Mouse (Mus musculus) MEL (cell line): Measurements from ENCODE around the gene Sstr3. TPM values are rescaled to one million over a fixed set of nuclear protein-coding genes. Genes with fewer than 3 reads are reported as not detected.
A peak's percentile ranks its signal among the peaks of the same experiment; 100 is the strongest.

Experiments used
- DNase-seq: peaks from one replicate; pipeline ENCODE4 v3.0.0; 2011; ENCODE audit warnings: low read depth, low spot score
- H3K27ac ChIP-seq: 2 replicates; pipeline ENCODE4 v1.5.1; 2012; ENCODE audit warnings: low read depth, mild to moderate bottlenecking, control low read depth, low read length, moderate library complexity; ENCODE audit not compliant: control insufficient read depth
- H3K27me3 ChIP-seq, 2 experiments: fragments of 150-350 bp in 1 of 2; sonication (generic) in 1 of 2; 2 replicates each; pipeline ENCODE4 v1.6.1; 2012; ENCODE audit warnings: low read length in 2 of 2, mild to moderate bottlenecking in 2 of 2, improper control_type of control experiment in 1 of 2, moderate library complexity in 1 of 2; ENCODE audit not compliant: insufficient read depth in 2 of 2, control insufficient read depth in 1 of 2
- H3K36me3 ChIP-seq, 2 experiments: 2 replicates each; pipeline ENCODE4 v1.6.1; 2012 to 2014; ENCODE audit warnings: low read length in 2 of 2, improper control_type of control experiment in 1 of 2, inconsistent platforms in 1 of 2, mild to moderate bottlenecking in 1 of 2; ENCODE audit not compliant: insufficient read depth in 2 of 2, control insufficient read depth in 1 of 2
- H3K4me1 ChIP-seq, 2 experiments: fragments of 150-350 bp in 1 of 2; sonication (generic) in 1 of 2; 2 replicates each; pipeline ENCODE4 v1.6.1; 2012; ENCODE audit warnings: low read length in 2 of 2, improper control_type of control experiment in 1 of 2, mild to moderate bottlenecking in 1 of 2; ENCODE audit not compliant: insufficient read depth in 2 of 2, control insufficient read depth in 1 of 2
- H3K4me3 ChIP-seq, 2 experiments: fragments of 150-350 bp in 1 of 2; sonication (generic) in 1 of 2; 2 replicates each; pipeline ENCODE4 v1.5.1; 2012; ENCODE audit warnings: low read depth in 2 of 2, low read length in 2 of 2, mild to moderate bottlenecking in 2 of 2, moderate library complexity in 2 of 2, control low read depth in 1 of 2, improper control_type of control experiment in 1 of 2; ENCODE audit not compliant: control insufficient read depth in 1 of 2, insufficient read depth in 1 of 2
- H3K79me2 ChIP-seq: 2 replicates; pipeline ENCODE4 v1.6.1; 2012; ENCODE audit warnings: mild to moderate bottlenecking, low read length, moderate library complexity; ENCODE audit not compliant: control insufficient read depth, poor library complexity, insufficient read depth
- H3K9ac ChIP-seq: 2 replicates; pipeline ENCODE4 v1.6.1; 2012; ENCODE audit warnings: low read depth, mild to moderate bottlenecking, control low read depth, low read length, moderate library complexity; ENCODE audit not compliant: control insufficient read depth, poor library complexity, severe bottlenecking
- H3K9me3 ChIP-seq: fragments of 150-350 bp; sonication (generic); replicated peaks from 2 replicates; pipeline ENCODE4 v1.6.1; 2012; ENCODE audit warnings: mild to moderate bottlenecking, low read length, improper control_type of control experiment, moderate library complexity; ENCODE audit not compliant: insufficient read depth
- BHLHE40 ChIP-seq: IDR thresholded peaks from 2 replicates; pipeline ENCODE4 v1.6.1; 2012; ENCODE audit warnings: low read depth, mild to moderate bottlenecking, inconsistent platforms, low read length, improper control_type of control experiment, borderline replicate concordance
- CHD1 ChIP-seq: IDR thresholded peaks from 2 replicates; pipeline ENCODE4 v1.6.1; 2012; ENCODE audit warnings: low read depth, mild to moderate bottlenecking, inconsistent platforms, low read length, improper control_type of control experiment
- CHD2 ChIP-seq: IDR thresholded peaks from 2 replicates; pipeline ENCODE4 v1.6.1; 2011; ENCODE audit warnings: low read length, improper control_type of control experiment
- E2F4 ChIP-seq: IDR thresholded peaks from 2 replicates; pipeline ENCODE4 v1.6.1; 2011; ENCODE audit warnings: low read depth, low read length, improper control_type of control experiment, borderline replicate concordance
- ELF1 ChIP-seq: IDR thresholded peaks from 2 replicates; pipeline ENCODE4 v1.6.1; 2014; ENCODE audit warnings: low read depth, mild to moderate bottlenecking, inconsistent platforms, low read length, improper control_type of control experiment, moderate library complexity
- ETS1 ChIP-seq: IDR thresholded peaks from 2 replicates; pipeline ENCODE4 v1.6.1; 2012; ENCODE audit warnings: low read depth, mild to moderate bottlenecking, inconsistent platforms, low read length, improper control_type of control experiment, moderate library complexity
- GATA1 ChIP-seq: IDR thresholded peaks from 2 replicates; pipeline ENCODE4 v1.6.1; 2011; ENCODE audit warnings: low read depth, low read length, improper control_type of control experiment
- HCFC1 ChIP-seq: IDR thresholded peaks from 2 replicates; pipeline ENCODE4 v1.6.1; 2012; ENCODE audit warnings: low read depth, mild to moderate bottlenecking, inconsistent platforms, low read length, improper control_type of control experiment, moderate library complexity
- MAX ChIP-seq: IDR thresholded peaks from 2 replicates; pipeline ENCODE4 v1.6.1; 2011; ENCODE audit warnings: low read length, improper control_type of control experiment
- MAZ ChIP-seq: IDR thresholded peaks from 2 replicates; pipeline ENCODE4 v1.6.1; 2012; ENCODE audit warnings: low read depth, mild to moderate bottlenecking, inconsistent platforms, low read length, improper control_type of control experiment
- MXI1 ChIP-seq: IDR thresholded peaks from 2 replicates; pipeline ENCODE4 v1.6.1; 2011; ENCODE audit warnings: mild to moderate bottlenecking, low read depth, low read length, improper control_type of control experiment
- MYB ChIP-seq: IDR thresholded peaks from 2 replicates; pipeline ENCODE4 v1.6.1; 2011; ENCODE audit warnings: mild to moderate bottlenecking, low read depth, low read length, improper control_type of control experiment
- MYC ChIP-seq: IDR thresholded peaks from 2 replicates; pipeline ENCODE4 v1.6.1; 2011; ENCODE audit warnings: low read depth, mild to moderate bottlenecking, low read length, improper control_type of control experiment, moderate library complexity
- NELFE ChIP-seq: IDR thresholded peaks from 2 replicates; pipeline ENCODE4 v1.6.1; 2011; ENCODE audit warnings: low read depth, low read length, improper control_type of control experiment
- NRF1 ChIP-seq: IDR thresholded peaks from 2 replicates; pipeline ENCODE4 v1.6.1; 2014; ENCODE audit warnings: low read depth, mild to moderate bottlenecking, inconsistent platforms, low read length, improper control_type of control experiment, moderate library complexity; ENCODE audit not compliant: poor library complexity, insufficient read depth, severe bottlenecking
- POLR2A ChIP-seq, 2 experiments: IDR thresholded peaks; 2 replicates each; pipeline ENCODE4 v1.6.1; 2011 to 2012; ENCODE audit warnings: low read length in 2 of 2, mild to moderate bottlenecking in 2 of 2, control low read depth in 1 of 2, improper control_type of control experiment in 1 of 2, low read depth in 1 of 2, moderate library complexity in 1 of 2; ENCODE audit not compliant: control insufficient read depth in 1 of 2, insufficient read depth in 1 of 2, poor library complexity in 1 of 2
- POLR2AphosphoS2 ChIP-seq: IDR thresholded peaks from 2 replicates; pipeline ENCODE4 v1.6.1; 2011; ENCODE audit warnings: low read length, improper control_type of control experiment
- POLR2AphosphoS5 ChIP-seq: IDR thresholded peaks from 2 replicates; pipeline ENCODE4 v1.6.1; 2012; ENCODE audit warnings: low read depth, borderline replicate concordance, mild to moderate bottlenecking, inconsistent platforms, low read length, moderate library complexity, mixed read lengths
- SIN3A ChIP-seq: IDR thresholded peaks from 2 replicates; pipeline ENCODE4 v1.6.1; 2012; ENCODE audit warnings: low read length, improper control_type of control experiment, inconsistent platforms
- SMC3 ChIP-seq: IDR thresholded peaks from 2 replicates; pipeline ENCODE4 v1.6.1; 2011; ENCODE audit warnings: low read depth, low read length, improper control_type of control experiment
- TAL1 ChIP-seq: IDR thresholded peaks from 2 replicates; pipeline ENCODE4 v1.6.1; 2012; ENCODE audit warnings: mild to moderate bottlenecking, inconsistent platforms, low read length, moderate library complexity, mixed read lengths
- TBP ChIP-seq: IDR thresholded peaks from 2 replicates; pipeline ENCODE4 v1.8.0; 2011; ENCODE audit warnings: low read depth, low read length, improper control_type of control experiment
- TCF12 ChIP-seq: IDR thresholded peaks from 2 replicates; pipeline ENCODE4 v1.6.1; 2014; ENCODE audit warnings: low read depth, mild to moderate bottlenecking, inconsistent platforms, low read length, improper control_type of control experiment, moderate library complexity
- UBTF ChIP-seq: IDR thresholded peaks from 2 replicates; pipeline ENCODE4 v1.6.1; 2012; ENCODE audit warnings: low read depth, mild to moderate bottlenecking, inconsistent platforms, low read length, improper control_type of control experiment, moderate library complexity, borderline replicate concordance; ENCODE audit not compliant: insufficient read depth
- USF2 ChIP-seq, 2 experiments: IDR thresholded peaks; 2 replicates each; pipeline ENCODE4 v1.6.1; 2011 to 2012; ENCODE audit warnings: improper control_type of control experiment in 2 of 2, low read length in 2 of 2, borderline replicate concordance in 1 of 2, inconsistent platforms in 1 of 2, low read depth in 1 of 2, mild to moderate bottlenecking in 1 of 2; ENCODE audit not compliant: insufficient read depth in 1 of 2
- ZC3H11A ChIP-seq: IDR thresholded peaks from 2 replicates; pipeline ENCODE4 v1.6.1; 2012; ENCODE audit warnings: low read depth, mild to moderate bottlenecking, inconsistent platforms, low read length, improper control_type of control experiment
- ZMIZ1 ChIP-seq: IDR thresholded peaks from 2 replicates; pipeline ENCODE4 v1.6.1; 2012; ENCODE audit warnings: low read depth, mild to moderate bottlenecking, inconsistent platforms, low read length, improper control_type of control experiment, moderate library complexity
- polyA plus RNA-seq, 2 experiments: library from polyadenylated mRNA; stranded (reverse) in 1 of 2; unstranded in 1 of 2; fragments of >175 nt in 1 of 2; fragments of >200 nt in 1 of 2; gene quantifications; 2 replicates each; pipeline versions ENCODE4 v1.2.1 to v1.2.4; 2012; ENCODE audit warnings: low replicate concordance in 2 of 2, low read depth in 1 of 2; ENCODE audit not compliant: insufficient read length in 2 of 2, insufficient read depth in 1 of 2, missing spikeins in 1 of 2
- total RNA-seq: library from RNA; depleted of rRNA; stranded (reverse); fragments of 300-350 nt; gene quantifications from 2 replicates; pipeline ENCODE4 v1.2.3, GENCODE M21; 2012

Sstr3 gene
- total and polyA plus RNA-seq, 3 experiments = not detected

- DNase-seq = peak; percentile 90
- Histone ChIP-seq H3K36me3 (peaks cover 0 to 6% of the 10 kb centered on the region in 2 experiments; a peak in 1 of 4 replicates), H3K4me1 (peaks cover 2 to 14% of the 10 kb centered on the region in 2 experiments; a peak in 3 of 4 replicates), H3K9ac (peak overlapping the region; percentile 73), H3K27me3 (no peaks in the 10 kb centered on the region), H3K9me3 (no peaks in the 10 kb centered on the region; the same call in 1 of the 2 replicates), H3K79me2 (no peaks in the 10 kb centered on the region; the same call in 1 of the 2 replicates), H3K27ac (peak overlapping the region; percentile 34), H3K4me3 (peak overlapping the region; percentile 67 to 96)
- peak; percentile 50 to 92; a peak in 2 of 4 replicates for TF ChIP-seq POLR2A (IDR thresholded peaks at IDR 0.05; ENCODE audit: control insufficient read depth in 1 of 2, insufficient read depth in 1 of 2, low read depth in 1 of 2, low read length in 2 of 2, poor library complexity in 1 of 2)
- peak; percentile 91 for TF ChIP-seq NELFE
- TF ChIP-seq TBP = peak; percentile 76; the same call in 1 of the 2 replicates
- peak; percentile 49; the same call in 1 of the 2 replicates for TF ChIP-seq SIN3A
- peak; percentile 87 for TF ChIP-seq POLR2AphosphoS2
- no peak for TF ChIP-seq MYB
- peak; percentile 87 for TF ChIP-seq ELF1
- 0 out of 2 replicates have a peak, but pooled peaks have one; percentile 18 for TF ChIP-seq MXI1
- TF ChIP-seq CHD2 = peak; percentile 20; the same call in 1 of the 2 replicates
- no peak for TF ChIP-seq SMC3
- TF ChIP-seq CHD1 = 0 out of 2 replicates have a peak, but pooled peaks have one; percentile 13
- no peak for TF ChIP-seq POLR2AphosphoS5
- TF ChIP-seq ZMIZ1 = peak; percentile 67; the same call in 1 of the 2 replicates
- TF ChIP-seq HCFC1 = peak; percentile 82
- no peak for TF ChIP-seq ZC3H11A
- TF ChIP-seq MAX = no peak
- TF ChIP-seq NRF1 = no peak
- TF ChIP-seq TCF12 = 0 out of 2 replicates have a peak, but pooled peaks have one; percentile 58
Observed at GRCm38 (mm10) chr15:78554545-78555313, 10.2 kb upstream of the Sstr3 start.

DNA sequence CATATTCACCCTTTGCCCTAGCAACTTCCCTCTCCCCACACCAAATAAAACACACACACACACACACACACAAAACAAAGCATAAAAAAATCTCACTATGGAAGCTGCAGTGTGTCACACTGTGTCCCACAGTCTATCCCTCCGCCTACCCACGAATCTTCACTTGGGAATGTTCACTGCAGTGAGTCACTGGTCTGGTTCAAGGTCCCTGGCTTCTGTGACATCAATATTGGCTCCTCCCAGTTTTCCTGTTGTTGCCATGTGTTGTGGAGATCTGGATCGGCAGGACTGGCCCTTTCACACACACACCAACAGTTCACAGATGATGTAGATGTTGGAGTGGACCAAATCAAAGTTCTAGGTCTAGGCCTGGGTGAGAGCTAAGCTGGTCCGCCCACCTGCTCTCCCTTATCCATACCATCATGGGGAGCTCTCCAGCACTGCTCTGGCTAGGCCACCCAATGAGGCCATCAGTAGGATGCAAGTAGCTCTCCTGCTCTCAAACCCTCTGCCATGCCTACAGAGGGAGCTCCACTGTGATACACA, 4.8 kb upstream of the Sstr3 start:
- H3K27me3 ChIP-seq = no peaks in the 10 kb centered on the region; a peak in 3 of 4 replicates
- H3K27ac ChIP-seq = no peak overlapping the region
- peaks cover 0 to 9% of the 10 kb centered on the region in 2 experiments; a peak in 1 of 4 replicates for H3K4me1 ChIP-seq
- no peak overlapping the region for H3K9ac ChIP-seq
- H3K36me3 ChIP-seq = 0 out of 4 replicates have a peak, but pooled peaks cover 0 to under 1% of the 10 kb centered on the region in 2 experiments
- no peaks in the 10 kb centered on the region for H3K79me2 ChIP-seq
- no peak for DNase-seq
- no peak overlapping the region for H3K4me3 ChIP-seq
- no peaks in the 10 kb centered on the region; the same call in 1 of the 2 replicates for H3K9me3 ChIP-seq
- no peak for TF ChIP-seq ZMIZ1
- no peak for TF ChIP-seq BHLHE40
- no peak for TF ChIP-seq POLR2A (IDR thresholded peaks at IDR 0.05; ENCODE audit: control insufficient read depth in 1 of 2, insufficient read depth in 1 of 2, low read depth in 1 of 2, low read length in 2 of 2, poor library complexity in 1 of 2)
- no peak for TF ChIP-seq ETS1
- no peak for TF ChIP-seq GATA1
- no peak for TF ChIP-seq MYC
- TF ChIP-seq NELFE = no peak
- TF ChIP-seq MAZ = no peak
- no peak for TF ChIP-seq USF2 (IDR thresholded peaks at IDR 0.05; ENCODE audit: borderline replicate concordance in 1 of 2, insufficient read depth in 1 of 2, low read depth in 1 of 2, low read length in 2 of 2)
- TF ChIP-seq POLR2AphosphoS5 = no peak
- no peak for TF ChIP-seq ELF1
- no peak for TF ChIP-seq NRF1
- no peak for TF ChIP-seq UBTF
- TF ChIP-seq E2F4 = no peak
- TF ChIP-seq TAL1 = no peak
- TF ChIP-seq MYB = no peak
- TF ChIP-seq HCFC1 = no peak
